Mouse (Mus musculus) heart, adult 2 months (tissue): ENCODE measurements around the gene Mdc1.

Experiments used
- CTCF ChIP-seq: fragments of 200-600 bp; IDR thresholded peaks from 2 replicates; pipeline ENCODE4 v1.8.1; 2022; ENCODE audit warnings: antibody characterized with exemption, mild to moderate bottlenecking, moderate library complexity
- EP300 ChIP-seq: fragments of 200-500 bp; IDR thresholded peaks from 2 replicates; pipeline ENCODE4 v1.6.1; 2011; ENCODE audit warnings: low read depth, low read length, control low read depth; ENCODE audit not compliant: insufficient read depth

- TF ChIP-seq EP300 (peak; percentile 96), CTCF (no peak; the same call in none of the 2 replicates)
Measured at GRCm38 (mm10) chr17:35873774-35874519, 32.6 kb downstream of the Mdc1 start.
